Mouse (Mus musculus): ENCODE results near the gene Slit3.

Gene Slit3

GRCm38 (mm10) chr11:35468847-35469246, 347.8 kb downstream of the Slit3 start:
- DNase-seq (ENCODE audit: low spot score) = no peak

DNA sequence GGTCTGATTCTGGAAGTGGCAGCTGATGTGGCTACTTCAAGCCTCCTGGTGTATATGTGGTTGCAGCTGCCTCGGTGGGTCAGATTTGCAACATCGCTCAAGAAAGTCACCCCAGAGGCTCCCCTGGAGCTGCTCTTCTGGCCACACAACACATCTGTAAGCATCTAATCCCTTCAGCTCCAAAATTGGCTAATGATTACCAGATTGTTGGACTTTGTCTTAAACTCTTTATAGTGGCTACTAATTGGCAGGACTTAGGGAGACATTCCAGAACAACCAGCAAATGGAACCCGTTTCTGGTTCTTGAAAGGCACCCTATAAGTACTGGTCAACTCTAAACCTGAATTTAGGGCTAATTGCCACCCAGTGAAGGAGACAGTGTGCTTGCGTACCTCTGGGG, 348.9 kb downstream of the Slit3 start:
- no peak for DNase-seq (ENCODE audit: low spot score)

- DNase-seq (ENCODE audit: low spot score) = no peak
Measured at GRCm38 (mm10) chr11:35470853-35471252, 349.8 kb downstream of the Slit3 start.

GRCm38 (mm10) chr11:35472842-35473616, 352.0 kb downstream of the Slit3 start:
- DNase-seq (ENCODE audit: low spot score) = no peak

DNA sequence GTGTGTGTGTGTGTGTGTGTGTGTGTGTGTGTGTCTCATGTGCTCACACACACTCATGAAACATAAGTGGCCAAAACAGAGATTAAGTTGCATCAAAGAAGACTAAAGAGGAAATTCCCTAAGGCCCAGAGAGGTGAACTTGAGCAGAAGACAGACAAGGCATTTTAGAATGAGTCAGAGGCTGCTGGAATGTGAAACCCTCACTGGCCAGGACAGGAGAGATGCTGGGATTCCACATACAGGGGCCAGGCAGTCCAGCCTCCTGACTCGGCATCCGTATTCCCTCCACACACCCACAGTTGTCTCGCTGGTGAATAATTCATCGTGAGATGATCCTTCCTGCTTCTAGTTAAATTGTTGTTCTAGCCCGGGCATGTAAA, 352.6 kb downstream of the Slit3 start:
- no peak for DNase-seq (ENCODE audit: low spot score)

DNA sequence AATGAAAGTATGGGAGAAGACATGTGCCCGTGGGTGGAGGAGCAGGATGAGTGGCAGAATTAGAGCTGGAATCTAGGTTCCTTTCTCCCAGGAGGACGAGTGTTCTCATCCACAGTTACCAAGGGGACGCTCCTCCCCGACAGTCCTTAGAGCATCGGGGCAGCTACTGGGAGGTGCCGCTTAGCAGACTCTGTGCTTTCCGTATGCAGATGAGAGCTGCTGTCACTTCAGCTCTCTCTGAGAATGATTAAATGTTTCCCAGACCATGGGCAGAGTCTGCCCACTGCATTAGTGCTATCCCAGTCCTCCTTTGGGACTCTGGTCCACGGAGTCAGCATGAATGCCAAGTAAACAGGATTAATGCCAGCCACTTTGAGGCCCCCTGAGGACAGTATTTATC, 359.1 kb downstream of the Slit3 start:
- DNase-seq (ENCODE audit: low spot score) = no peak

DNA sequence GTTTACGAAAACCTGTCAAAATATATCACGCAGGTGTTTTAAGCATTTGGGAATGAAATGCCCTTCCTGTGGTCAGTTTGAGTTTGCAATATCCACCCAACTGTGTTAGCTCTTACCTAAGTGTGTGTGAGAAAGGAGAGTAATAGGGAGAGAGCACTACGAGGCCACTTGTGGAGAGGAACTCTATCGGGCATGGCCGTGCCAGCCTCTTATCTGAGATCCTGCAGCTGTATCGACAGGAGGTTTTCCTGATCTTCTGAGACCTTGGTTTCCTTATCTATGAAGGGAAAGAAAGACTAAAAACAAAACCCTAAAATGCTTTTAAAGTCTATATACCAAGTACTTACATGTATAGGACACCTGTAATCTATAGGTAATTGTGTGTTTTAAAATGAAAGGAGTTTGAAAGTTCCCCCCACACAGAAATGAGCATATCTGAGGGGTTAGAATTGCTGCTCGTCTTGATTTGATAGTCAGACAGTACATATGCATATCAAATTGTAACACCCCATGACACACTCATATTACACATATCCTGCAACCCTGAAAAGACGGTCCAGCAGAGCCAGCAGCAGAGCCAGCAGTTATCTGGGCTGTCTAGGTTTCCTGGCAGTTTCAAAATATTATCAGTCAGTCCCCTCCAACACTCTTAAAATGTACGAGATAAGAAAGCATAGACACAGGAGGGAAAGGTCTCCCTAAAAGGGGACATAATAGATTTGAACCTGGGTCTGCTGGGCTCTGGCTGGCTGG, 360.8 kb downstream of the Slit3 start:
- no peak for DNase-seq (ENCODE audit: low spot score)

DNA sequence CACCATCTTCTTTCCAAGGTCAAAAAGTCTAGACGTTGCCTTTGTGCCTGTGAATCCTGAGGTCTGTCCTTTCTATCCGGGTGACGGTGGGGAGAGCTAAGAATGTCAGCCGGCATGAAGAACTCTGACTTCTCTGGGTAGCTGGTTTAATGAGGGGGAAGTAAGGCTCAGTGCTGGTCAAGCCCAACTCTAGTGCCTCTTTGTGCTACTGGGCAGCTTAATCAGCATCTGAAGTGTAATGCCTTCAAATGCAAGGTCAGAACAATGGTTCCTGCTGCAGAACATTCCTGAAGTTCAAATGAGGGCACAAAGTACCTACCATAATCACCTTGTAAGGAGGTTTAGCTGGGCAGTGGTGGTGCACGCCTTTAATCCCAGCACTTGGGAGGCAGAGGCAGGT, 366.9 kb downstream of the Slit3 start:
- no peak for DNase-seq (ENCODE audit: low spot score)

GRCm38 (mm10) chr11:35491701-35492100, 370.7 kb downstream of the Slit3 start:
- no peak for DNase-seq (ENCODE audit: low spot score)

- DNase-seq (ENCODE audit: low spot score) = no peak
Measured at GRCm38 (mm10) chr11:35496874-35497273, 375.9 kb downstream of the Slit3 start.

- DNase-seq (ENCODE audit: low spot score) = no peak
Measured at GRCm38 (mm10) chr11:35497961-35498360, 376.9 kb downstream of the Slit3 start.

DNA sequence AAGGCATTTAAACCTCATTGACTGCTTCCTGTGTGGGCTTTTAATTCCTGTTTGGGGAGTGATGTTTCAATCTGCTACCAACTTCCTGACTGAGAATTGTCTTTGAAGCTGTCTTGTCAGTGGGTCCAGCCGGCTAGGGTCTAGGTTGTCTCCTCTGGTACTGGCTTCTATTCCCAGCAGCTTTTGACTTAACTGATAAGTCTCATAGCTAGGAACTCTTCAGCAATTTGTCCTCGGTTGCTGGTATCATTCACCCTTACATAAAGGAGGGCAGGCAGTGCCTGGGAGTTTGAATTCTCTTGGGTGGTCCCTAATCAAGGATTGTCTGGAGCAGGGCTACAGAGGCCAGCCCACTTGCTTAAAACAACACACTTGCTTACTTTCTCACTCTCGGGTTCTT, 381.1 kb downstream of the Slit3 start:
- no peak for DNase-seq (ENCODE audit: low spot score)

DNA sequence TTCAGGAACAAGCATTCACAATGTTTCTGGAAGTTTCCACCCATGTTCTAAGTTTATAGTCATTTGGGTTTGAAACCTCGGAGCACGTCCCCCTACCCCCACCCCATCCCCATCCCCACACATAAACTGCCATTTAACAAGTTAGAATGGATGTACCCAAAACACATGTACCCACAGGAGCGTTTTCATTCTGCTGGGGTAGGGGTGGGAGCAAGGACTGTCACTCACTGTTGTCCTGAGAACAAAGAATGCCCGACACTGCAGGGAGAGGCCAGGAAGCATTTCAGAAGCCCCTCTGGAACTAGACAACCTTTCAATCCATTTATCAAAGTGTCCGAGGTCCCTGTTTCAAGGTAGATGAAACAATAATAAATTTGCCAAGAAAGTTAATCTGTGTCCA, 383.0 kb downstream of the Slit3 start:
- no peak for DNase-seq (ENCODE audit: low spot score)

DNA sequence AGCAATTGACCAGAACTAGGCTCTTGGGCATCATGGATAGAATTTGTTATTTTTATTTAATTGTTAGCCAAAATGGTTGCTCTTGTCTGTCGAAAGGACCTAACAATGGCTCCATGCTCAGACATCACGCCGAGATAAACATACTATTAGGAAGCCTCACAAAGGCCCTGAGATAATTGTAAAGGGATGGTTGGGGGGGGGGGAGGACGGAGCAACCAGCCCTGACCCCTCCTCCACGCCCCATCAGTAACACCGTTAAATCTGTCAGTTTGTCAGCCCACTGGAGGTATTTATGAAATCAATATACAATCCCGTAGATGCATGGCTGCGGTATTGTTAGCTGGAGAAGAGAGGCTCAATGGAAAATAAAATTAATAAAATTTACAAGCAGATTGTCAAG, 383.9 kb downstream of the Slit3 start:
- DNase-seq (ENCODE audit: low spot score) = no peak

DNA sequence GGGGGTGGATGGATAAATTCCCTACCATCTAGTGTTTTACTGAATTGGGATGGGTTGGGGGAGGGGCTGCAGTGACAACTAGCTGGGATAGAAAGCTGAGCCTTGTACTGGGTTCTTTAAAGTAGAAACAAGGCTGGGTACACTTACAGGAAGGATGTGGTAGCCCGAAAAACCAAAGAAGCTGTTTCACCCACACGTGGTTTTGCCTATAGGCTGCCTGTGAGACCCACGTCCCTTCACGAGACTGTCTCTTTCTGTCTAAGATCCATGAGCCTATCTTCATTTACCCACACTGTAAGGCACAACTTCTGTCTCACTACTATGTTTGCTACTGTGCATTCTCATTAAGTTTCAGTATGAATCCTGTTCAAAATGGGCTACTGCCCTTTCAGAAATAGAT, 384.3 kb downstream of the Slit3 start:
- DNase-seq (ENCODE audit: low spot score) = no peak

- no peak for DNase-seq (ENCODE audit: low spot score)
Measured at GRCm38 (mm10) chr11:35505817-35506216, 384.8 kb downstream of the Slit3 start.

DNA sequence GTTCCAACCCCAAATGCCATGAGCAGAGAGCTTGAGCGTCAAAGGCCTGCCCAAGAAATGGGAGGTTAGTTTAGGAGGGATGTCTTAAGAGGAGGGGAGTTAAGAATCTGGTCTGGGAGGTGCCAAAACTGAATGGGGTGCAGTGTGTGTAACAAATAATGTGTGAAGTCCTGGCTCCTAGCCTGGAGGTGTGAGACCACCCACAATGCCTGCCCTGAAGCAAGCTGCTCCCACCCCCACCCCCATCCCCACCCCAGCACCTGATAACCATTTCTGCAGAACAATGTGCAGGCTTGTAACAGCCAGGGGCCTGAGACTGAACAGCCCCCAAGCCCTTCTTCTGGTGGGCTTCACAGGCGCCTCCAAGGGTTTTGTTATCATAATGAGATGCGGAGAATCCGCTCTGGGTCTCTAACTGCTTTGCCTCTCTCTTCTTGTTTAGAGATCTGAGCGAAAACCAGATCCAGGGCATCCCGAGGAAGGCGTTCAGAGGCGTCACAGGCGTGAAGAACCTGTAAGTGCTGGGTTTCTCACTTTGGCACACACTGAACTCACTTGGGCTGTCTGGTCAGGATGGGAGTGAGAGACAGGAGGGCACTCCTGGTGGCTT, 386.9 kb downstream of the Slit3 start:
- DNase-seq (ENCODE audit: low spot score) = no peak

GRCm38 (mm10) chr11:35512686-35513085, 391.7 kb downstream of the Slit3 start:
- DNase-seq (ENCODE audit: low spot score) = no peak

GRCm38 (mm10) chr11:35513343-35513742, 392.3 kb downstream of the Slit3 start:
- no peak for DNase-seq (ENCODE audit: low spot score)

DNA sequence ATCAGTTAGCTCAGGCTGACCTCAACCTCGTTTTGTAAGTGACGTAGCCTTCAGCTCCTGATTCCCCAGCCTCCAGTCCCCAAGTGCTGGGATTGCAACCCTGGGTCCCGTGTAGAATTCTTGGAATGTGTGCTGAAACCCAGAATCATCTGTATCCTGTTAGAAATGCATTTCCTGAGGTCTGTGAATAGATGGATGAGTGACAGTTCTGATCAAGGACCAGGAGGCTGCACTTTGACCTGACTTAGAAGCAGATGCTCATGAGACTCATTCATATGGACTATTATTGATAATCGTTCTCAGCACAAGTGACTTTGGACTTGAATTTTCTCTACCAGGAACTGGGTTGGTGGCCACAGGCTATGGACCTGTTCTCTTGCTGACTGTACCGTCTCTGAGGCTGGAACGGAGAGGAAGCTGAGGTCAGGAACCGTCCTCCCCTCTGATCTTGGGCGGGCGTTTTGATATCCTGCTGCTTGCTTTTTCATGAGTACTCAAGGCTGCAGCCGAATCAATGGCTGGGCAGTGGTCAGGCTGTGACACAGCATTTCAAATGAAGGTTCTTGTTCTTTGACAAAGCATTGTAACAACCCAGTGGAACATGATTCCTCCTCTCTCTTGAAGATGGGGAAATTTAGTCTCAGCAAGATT, 401.9 kb downstream of the Slit3 start:
- DNase-seq (ENCODE audit: low spot score) = no peak

- no peak for DNase-seq (ENCODE audit: low spot score)
Measured at GRCm38 (mm10) chr11:35523773-35524172, 402.7 kb downstream of the Slit3 start.

DNA sequence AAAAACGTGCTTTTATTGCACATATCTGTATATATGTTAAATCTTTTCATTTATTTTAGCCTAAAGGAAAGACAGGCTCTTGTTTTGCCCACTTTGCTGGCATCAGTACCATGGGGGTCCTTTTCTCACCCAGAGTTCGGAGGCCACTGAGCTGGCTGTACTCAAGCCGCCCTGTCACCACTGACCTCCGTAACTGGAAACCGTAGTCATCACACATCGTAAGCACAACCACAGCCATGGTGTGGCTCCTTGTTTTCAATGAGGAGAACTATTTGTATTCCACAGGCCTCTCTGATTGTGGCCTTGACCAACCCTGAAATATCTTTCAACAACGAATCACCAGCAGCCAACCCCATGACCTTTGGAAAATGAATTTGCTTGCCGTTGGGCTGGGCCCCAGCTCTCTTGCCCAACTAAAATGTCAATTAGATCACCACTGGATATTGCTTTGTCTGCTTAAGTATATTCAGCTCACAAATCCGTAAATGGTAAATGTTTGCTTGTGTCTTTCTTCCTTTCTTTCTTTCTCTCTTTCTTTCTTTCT, 405.3 kb downstream of the Slit3 start:
- no peak for DNase-seq (ENCODE audit: low spot score)
